Mouse (Mus musculus): ENCODE results near the gene Slc25a27. TPM values are rescaled to one million over a fixed set of nuclear protein-coding genes. Genes with fewer than 3 reads are reported as not detected.
A peak's percentile ranks its signal among the peaks of the same experiment; 100 is the strongest.

Gene Slc25a27
- polyA plus RNA-seq, 1 experiment from 2014 or later, result 27.2 TPM

DNA sequence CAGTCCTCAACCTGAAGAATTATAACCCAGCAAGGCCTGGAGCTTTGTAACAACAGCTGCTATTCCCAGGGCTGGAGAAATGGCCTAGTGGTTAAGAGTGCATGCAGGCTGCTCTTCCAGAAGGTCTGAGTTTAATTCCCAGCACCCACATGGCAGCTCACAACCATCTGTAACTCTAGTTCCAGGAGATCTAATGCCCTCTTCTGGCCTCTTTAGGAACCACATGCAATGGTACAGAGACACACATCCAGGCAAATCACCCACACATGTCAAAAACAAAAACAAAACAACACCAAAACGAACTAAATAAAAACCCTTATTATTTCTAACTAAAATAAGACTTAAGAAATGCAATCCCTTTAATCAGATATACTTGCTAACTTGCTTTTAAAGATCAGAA is 26.2 kb downstream of the Slc25a27 start:
- Histone ChIP-seq H3K27me3 (ENCODE audit: control insufficient read depth, insufficient read depth, low read length) (no peaks in the 10 kb centered on the region), H3K4me2 (ENCODE audit: low read depth, severe bottlenecking) (no peak overlapping the region), H3K9ac (ENCODE audit: low read length) (no peak overlapping the region), H3K36me3 (ENCODE audit: control insufficient read depth, insufficient read depth, low read length) (no peaks in the 10 kb centered on the region; the same call in 1 of the 2 replicates), H3K9me3 (ENCODE audit: control insufficient read depth, low read length) (no peaks in the 10 kb centered on the region), H3K4me1 (ENCODE audit: control insufficient read depth, insufficient read depth, low read length) (no peaks in the 10 kb centered on the region), H3K4me3 (ENCODE audit: low read depth, low read length) (no peak overlapping the region), H3K27ac (replicated peaks; ENCODE audit: low read depth, low read length) (no peak overlapping the region)
- ATAC-seq (ENCODE audit: insufficient number of reproducible peaks, low FRiP score, low TSS enrichment, low read depth) (no peak), DNase-seq (ENCODE audit: low spot score) (no peak)
- WGBS, result 80% methylated on average over 1 of the region's 1 CpGs

DNA sequence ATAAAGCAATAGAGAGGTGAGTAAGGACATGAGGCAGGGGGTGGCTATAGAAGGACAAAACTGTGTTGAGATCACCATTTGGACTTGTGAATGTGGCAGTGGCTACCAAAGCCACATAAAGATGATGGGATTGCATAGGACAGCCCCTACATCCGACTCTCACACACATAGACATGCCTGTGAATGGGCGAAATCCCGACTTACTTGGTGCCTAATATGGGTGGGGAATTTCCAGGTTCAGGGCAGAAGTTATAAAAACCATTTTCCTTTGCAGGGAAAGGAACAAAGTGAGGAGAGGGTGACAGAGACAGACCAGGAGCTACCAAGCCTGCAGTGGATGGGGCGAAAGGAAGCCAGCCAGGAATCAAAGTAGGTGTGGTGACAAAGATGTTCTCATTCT is 29.9 kb downstream of the Slc25a27 start:
- 97% methylated on average over 4 of the region's 4 CpGs for WGBS
- H3K27me3 ChIP-seq (ENCODE audit: control insufficient read depth, insufficient read depth, low read length), result no peaks in the 10 kb centered on the region

DNA sequence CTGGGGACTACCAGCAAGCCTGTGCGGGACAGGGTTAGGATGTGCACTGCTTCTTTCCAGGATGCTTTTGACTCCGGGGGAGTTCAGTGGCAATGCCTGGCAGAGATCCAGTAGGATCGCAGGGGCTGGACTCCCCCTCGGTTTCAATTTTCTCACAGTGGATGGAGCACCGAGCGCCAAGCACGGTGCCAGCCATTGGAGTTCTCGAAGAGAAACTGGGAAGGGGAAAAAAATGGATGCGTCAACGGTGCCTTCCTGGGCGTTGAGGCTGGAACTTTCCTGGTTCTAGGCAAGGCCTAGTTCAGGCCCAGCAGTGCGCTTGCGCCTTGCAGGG is 36.6 kb downstream of the Slc25a27 start:
- Histone ChIP-seq H3K27me3 (ENCODE audit: control insufficient read depth, insufficient read depth, low read length) (peaks cover 29% of the 10 kb centered on the region), H3K9me3 (ENCODE audit: control insufficient read depth, low read length) (no peaks in the 10 kb centered on the region), H3K4me2 (ENCODE audit: low read depth, severe bottlenecking) (peak overlapping the region; percentile 62), H3K4me3 (ENCODE audit: low read depth, low read length) (peak overlapping the region; percentile 34), H3K36me3 (ENCODE audit: control insufficient read depth, insufficient read depth, low read length) (no peaks in the 10 kb centered on the region), H3K9ac (ENCODE audit: low read length) (no peak overlapping the region), H3K4me1 (ENCODE audit: control insufficient read depth, insufficient read depth, low read length) (peaks cover 10% of the 10 kb centered on the region), H3K27ac (replicated peaks; ENCODE audit: low read depth, low read length) (no peak overlapping the region)
- ATAC-seq (ENCODE audit: insufficient number of reproducible peaks, low FRiP score, low TSS enrichment, low read depth), result no peak
- DNase-seq (ENCODE audit: low spot score), result no peak
- WGBS, result 53% methylated on average over 13 of the region's 13 CpGs

More for the DNA sequence above, 29.9 kb downstream of the Slc25a27 start:
- DNase-seq (ENCODE audit: low spot score), result no peak
- no peaks in the 10 kb centered on the region for H3K4me1 ChIP-seq (ENCODE audit: control insufficient read depth, insufficient read depth, low read length)
- H3K9ac ChIP-seq (ENCODE audit: low read length), result no peak overlapping the region
- no peak for ATAC-seq (ENCODE audit: insufficient number of reproducible peaks, low FRiP score, low TSS enrichment, low read depth)
- H3K36me3 ChIP-seq (ENCODE audit: control insufficient read depth, insufficient read depth, low read length), result no peaks in the 10 kb centered on the region
- H3K4me2 ChIP-seq (ENCODE audit: low read depth, severe bottlenecking), result no peak overlapping the region
- no peaks in the 10 kb centered on the region for H3K9me3 ChIP-seq (ENCODE audit: control insufficient read depth, low read length)
- no peak overlapping the region for H3K4me3 ChIP-seq (ENCODE audit: low read depth, low read length)
- H3K27ac ChIP-seq (replicated peaks; ENCODE audit: low read depth, low read length), result no peak overlapping the region

DNA sequence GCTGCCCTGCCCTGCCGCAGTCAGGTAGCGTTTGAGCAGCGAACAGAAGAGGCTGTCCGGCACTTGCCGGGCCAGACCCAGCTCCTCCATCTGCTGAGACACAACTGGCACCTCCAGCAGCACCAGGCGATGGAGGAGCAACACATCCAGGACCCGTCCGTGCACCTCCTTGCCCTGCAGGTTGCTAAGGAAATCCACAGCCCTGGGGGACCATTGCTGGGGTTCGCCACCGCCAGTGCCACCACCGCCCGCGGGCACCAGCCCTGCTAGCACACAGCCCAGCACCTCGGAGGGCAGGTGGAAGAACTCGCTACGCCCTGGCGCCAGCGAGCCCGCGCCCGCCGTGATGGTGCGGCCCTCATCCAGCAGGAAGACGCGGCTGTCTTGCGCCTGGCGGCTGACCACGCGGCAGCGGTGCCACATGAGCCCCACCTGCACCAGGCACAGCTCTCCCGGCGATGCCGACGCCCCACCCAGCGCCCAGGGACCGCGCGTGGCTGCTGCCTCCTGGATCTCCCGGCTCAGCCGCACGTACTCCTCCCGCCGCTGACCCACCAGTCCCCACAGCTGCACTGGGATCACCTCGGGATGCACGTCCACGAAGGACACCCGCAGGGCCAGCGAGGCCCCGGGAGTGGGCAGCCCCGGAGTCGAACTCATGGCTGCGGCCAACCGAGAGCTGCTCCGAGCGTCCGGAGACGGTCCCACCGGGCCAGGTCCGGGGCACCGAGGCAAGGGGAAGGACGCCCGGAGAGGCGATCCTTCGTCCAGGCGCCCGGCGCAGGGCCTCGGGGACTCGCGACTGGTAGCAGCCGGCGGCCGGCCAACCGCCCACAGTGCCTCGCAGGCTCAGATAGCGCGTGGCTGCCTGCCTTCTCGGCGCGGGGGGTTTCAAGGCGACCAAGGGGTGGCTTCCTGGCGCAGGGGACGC is 37.3 kb downstream of the Slc25a27 start, which contains the start of gene Tdrd6:
Gene Tdrd6 (minus strand): TSS at position 804 of the 931 bp plus-strand sequence.
- H3K4me2 ChIP-seq (ENCODE audit: low read depth, severe bottlenecking), result peak within 1 kb of the TSS; percentile 62
- H3K36me3 ChIP-seq (ENCODE audit: control insufficient read depth, insufficient read depth, low read length), result no peaks in the 10 kb centered on the region
- ATAC-seq (ENCODE audit: insufficient number of reproducible peaks, low FRiP score, low TSS enrichment, low read depth), result 0 out of 2 replicates have a peak, but pooled peaks have one; percentile 35
- DNase-seq (ENCODE audit: low spot score), result peak; percentile 53
- peaks cover 10% of the 10 kb centered on the region for H3K4me1 ChIP-seq (ENCODE audit: control insufficient read depth, insufficient read depth, low read length)
- H3K27ac ChIP-seq (replicated peaks; ENCODE audit: low read depth, low read length), result no peak within 1 kb of the TSS
- H3K9me3 ChIP-seq (ENCODE audit: control insufficient read depth, low read length), result no peaks in the 10 kb centered on the region
- peak within 1 kb of the TSS; percentile 34 for H3K4me3 ChIP-seq (ENCODE audit: low read depth, low read length)
- 0 out of 2 replicates have a peak within 1 kb of the TSS, but pooled peaks have one; percentile 27 for H3K9ac ChIP-seq (ENCODE audit: low read length)
- 4% methylated on average over 80 of the region's 83 CpGs for WGBS
- H3K27me3 ChIP-seq (ENCODE audit: control insufficient read depth, insufficient read depth, low read length), result peaks cover 29% of the 10 kb centered on the region

DNA sequence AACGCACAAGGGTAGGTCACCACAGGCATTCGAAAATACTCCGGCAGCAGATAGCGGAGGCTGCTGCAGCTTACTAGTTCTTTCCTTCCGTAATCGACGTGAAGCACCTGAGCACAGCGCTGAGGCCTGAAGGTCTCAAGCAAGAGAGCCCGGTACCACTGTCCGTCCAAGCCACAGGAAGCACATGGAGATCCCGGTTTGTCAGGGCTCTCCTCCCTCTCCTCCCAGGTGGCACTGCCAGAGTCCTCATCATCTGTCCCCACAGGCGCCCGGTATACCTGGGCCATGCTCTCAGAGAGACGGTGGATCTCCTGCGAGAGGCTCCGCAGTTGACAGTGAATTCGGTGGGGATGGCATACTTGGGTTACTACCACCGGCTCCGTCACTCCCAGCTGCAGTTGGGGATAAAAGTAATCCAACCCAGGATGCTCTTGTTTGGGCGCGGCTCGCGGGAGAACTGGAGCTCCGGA is 38.0 kb downstream of the Slc25a27 start:
- no peak for DNase-seq (ENCODE audit: low spot score)
- Histone ChIP-seq H3K4me1 (ENCODE audit: control insufficient read depth, insufficient read depth, low read length) (peaks cover 10% of the 10 kb centered on the region), H3K4me2 (ENCODE audit: low read depth, severe bottlenecking) (peak overlapping the region; percentile 62), H3K4me3 (ENCODE audit: low read depth, low read length) (no peak overlapping the region), H3K27ac (replicated peaks; ENCODE audit: low read depth, low read length) (no peak overlapping the region), H3K36me3 (ENCODE audit: control insufficient read depth, insufficient read depth, low read length) (no peaks in the 10 kb centered on the region), H3K9ac (ENCODE audit: low read length) (0 out of 2 replicates have a peak overlapping the region, but pooled peaks have one; percentile 27), H3K27me3 (ENCODE audit: control insufficient read depth, insufficient read depth, low read length) (peaks cover 29% of the 10 kb centered on the region), H3K9me3 (ENCODE audit: control insufficient read depth, low read length) (no peaks in the 10 kb centered on the region)
- 20% methylated on average over 24 of the region's 24 CpGs for WGBS
- no peak for ATAC-seq (ENCODE audit: insufficient number of reproducible peaks, low FRiP score, low TSS enrichment, low read depth)

DNA sequence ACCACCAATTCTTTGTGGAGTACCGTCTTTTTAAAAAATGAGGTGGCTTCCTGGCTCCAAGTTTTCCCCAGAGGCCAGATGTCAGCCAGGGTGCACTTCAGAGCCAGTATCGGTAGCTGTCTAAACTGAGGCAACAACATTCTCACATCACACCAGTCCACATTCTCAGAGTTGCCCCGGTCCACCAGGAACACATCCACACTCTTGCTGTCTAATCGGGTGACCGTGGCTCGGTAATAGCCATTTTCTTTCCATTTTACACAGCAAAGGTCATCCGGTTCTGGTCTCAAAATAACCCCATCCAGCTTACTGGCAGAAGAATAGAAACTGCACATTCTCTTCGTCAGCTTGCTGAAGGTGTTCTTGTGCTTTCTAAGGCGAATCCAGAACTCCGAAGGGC is 38.8 kb downstream of the Slc25a27 start:
- WGBS, result 88% methylated on average over 10 of the region's 10 CpGs
- Histone ChIP-seq H3K27ac (replicated peaks; ENCODE audit: low read depth, low read length) (no peak overlapping the region), H3K36me3 (ENCODE audit: control insufficient read depth, insufficient read depth, low read length) (no peaks in the 10 kb centered on the region), H3K27me3 (ENCODE audit: control insufficient read depth, insufficient read depth, low read length) (peaks cover 29% of the 10 kb centered on the region), H3K9me3 (ENCODE audit: control insufficient read depth, low read length) (no peaks in the 10 kb centered on the region), H3K4me1 (ENCODE audit: control insufficient read depth, insufficient read depth, low read length) (peaks cover 10% of the 10 kb centered on the region), H3K4me2 (ENCODE audit: low read depth, severe bottlenecking) (no peak overlapping the region), H3K9ac (ENCODE audit: low read length) (no peak overlapping the region), H3K4me3 (ENCODE audit: low read depth, low read length) (no peak overlapping the region)
- DNase-seq (ENCODE audit: low spot score), result no peak
- no peak for ATAC-seq (ENCODE audit: insufficient number of reproducible peaks, low FRiP score, low TSS enrichment, low read depth)

DNA sequence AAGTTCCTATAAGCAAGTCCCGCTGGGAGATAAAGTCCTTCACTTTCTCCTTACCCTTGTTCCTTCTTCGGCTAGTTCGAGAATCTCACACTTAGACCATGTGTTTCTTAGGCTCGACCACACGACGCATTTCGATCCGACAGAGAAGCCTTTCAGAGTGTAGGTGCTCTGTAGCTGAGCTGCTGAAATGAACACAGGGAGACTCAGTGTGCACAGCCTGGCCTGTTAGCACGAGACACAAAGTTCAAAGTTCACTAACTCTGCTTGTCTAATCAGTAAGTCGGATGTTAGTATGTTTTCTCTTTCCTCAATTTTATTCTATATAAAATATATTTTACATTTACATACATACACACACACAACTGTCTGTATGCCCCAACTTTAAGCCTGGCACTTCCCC is 44.9 kb downstream of the Slc25a27 start:
- no peaks in the 10 kb centered on the region for H3K27me3 ChIP-seq (ENCODE audit: control insufficient read depth, insufficient read depth, low read length)
- no peak overlapping the region for H3K4me3 ChIP-seq (ENCODE audit: low read depth, low read length)
- no peaks in the 10 kb centered on the region for H3K9me3 ChIP-seq (ENCODE audit: control insufficient read depth, low read length)
- ATAC-seq (ENCODE audit: insufficient number of reproducible peaks, low FRiP score, low TSS enrichment, low read depth) (no peak), DNase-seq (ENCODE audit: low spot score) (no peak)
- H3K27ac ChIP-seq (replicated peaks; ENCODE audit: low read depth, low read length), result no peak overlapping the region
- WGBS, result 92% methylated on average over 10 of the region's 10 CpGs
- no peaks in the 10 kb centered on the region for H3K4me1 ChIP-seq (ENCODE audit: control insufficient read depth, insufficient read depth, low read length)
- no peak overlapping the region for H3K4me2 ChIP-seq (ENCODE audit: low read depth, severe bottlenecking)
- H3K9ac ChIP-seq (ENCODE audit: low read length), result no peak overlapping the region
- no peaks in the 10 kb centered on the region for H3K36me3 ChIP-seq (ENCODE audit: control insufficient read depth, insufficient read depth, low read length)

DNA sequence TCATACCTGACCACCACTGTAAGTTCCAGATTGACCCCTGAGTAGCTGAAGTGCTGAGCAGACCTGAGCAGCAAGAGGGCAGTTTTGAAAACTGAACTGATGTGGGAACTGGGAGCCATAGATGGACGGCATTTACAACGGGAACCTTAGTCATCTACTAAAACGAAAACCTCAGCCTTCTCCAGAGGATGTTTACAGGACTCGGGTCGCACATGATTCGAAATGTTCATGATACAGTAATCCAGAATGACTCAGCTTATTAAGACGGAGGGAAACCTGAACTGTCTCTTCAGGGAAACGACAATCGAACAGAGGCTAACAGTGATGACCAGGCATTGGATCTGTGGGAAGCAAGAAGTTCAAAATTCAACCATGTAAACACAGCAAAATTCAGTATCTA is 47.9 kb downstream of the Slc25a27 start:
- no peaks in the 10 kb centered on the region for H3K36me3 ChIP-seq (ENCODE audit: control insufficient read depth, insufficient read depth, low read length)
- no peak overlapping the region for H3K4me3 ChIP-seq (ENCODE audit: low read depth, low read length)
- ATAC-seq (ENCODE audit: insufficient number of reproducible peaks, low FRiP score, low TSS enrichment, low read depth), result no peak
- H3K9ac ChIP-seq (ENCODE audit: low read length), result no peak overlapping the region
- H3K4me2 ChIP-seq (ENCODE audit: low read depth, severe bottlenecking), result no peak overlapping the region
- DNase-seq (ENCODE audit: low spot score), result no peak
- H3K27me3 ChIP-seq (ENCODE audit: control insufficient read depth, insufficient read depth, low read length), result no peaks in the 10 kb centered on the region
- 89% methylated on average over 9 of the region's 9 CpGs for WGBS
- H3K27ac ChIP-seq (replicated peaks; ENCODE audit: low read depth, low read length), result no peak overlapping the region
- H3K4me1 ChIP-seq (ENCODE audit: control insufficient read depth, insufficient read depth, low read length), result no peaks in the 10 kb centered on the region
- H3K9me3 ChIP-seq (ENCODE audit: control insufficient read depth, low read length), result no peaks in the 10 kb centered on the region

Data from limb, embryonic 11.5 days (tissue).